Mouse (Mus musculus): Measurements from ENCODE around the gene Snx29. TPM values are rescaled to one million over a fixed set of nuclear protein-coding genes. Genes with fewer than 3 reads are reported as not detected.
A peak's percentile ranks its signal among the peaks of the same experiment; 100 is the strongest.

The Snx29 gene
- polyA plus RNA-seq, 1 experiment from 2014 or later, result 9.5 TPM

DNA sequence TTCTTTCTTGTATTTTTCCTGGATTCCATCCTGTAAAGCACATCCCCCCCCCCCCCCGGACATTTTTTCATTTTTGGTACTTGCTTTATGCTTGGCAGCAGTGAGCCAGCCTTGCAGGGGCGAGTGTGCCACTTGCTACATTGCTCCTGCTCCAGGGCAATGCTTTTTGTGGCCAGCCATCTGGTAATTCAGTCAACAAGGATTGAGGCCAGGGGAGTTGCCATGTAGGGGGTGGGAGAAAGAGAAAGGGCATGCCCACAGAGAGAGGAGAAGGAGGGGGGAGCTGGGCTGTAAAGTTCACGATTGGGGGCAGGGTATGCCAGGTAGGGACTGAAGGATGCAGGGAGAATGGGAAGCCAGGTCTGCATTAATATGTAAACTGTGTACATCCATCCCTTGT, 210.7 kb downstream of the Snx29 start:
- no peak overlapping the region for H3K4me2 ChIP-seq (ENCODE audit: low read depth, severe bottlenecking)
- 70% methylated on average over 3 of the region's 3 CpGs for WGBS
- H3K9me3 ChIP-seq (ENCODE audit: control insufficient read depth, low read length), result no peaks in the 10 kb centered on the region
- peaks cover 8% of the 10 kb centered on the region for H3K4me1 ChIP-seq (ENCODE audit: control insufficient read depth, insufficient read depth, low read length)
- no peak overlapping the region for H3K4me3 ChIP-seq (ENCODE audit: low read depth, low read length)
- no peak overlapping the region for H3K9ac ChIP-seq (ENCODE audit: low read length)
- no peak for ATAC-seq (ENCODE audit: insufficient number of reproducible peaks, low FRiP score, low TSS enrichment, low read depth)
- H3K27ac ChIP-seq (replicated peaks; ENCODE audit: low read depth, low read length), result no peak overlapping the region
- no peak for DNase-seq (ENCODE audit: low spot score)
- no peaks in the 10 kb centered on the region for H3K36me3 ChIP-seq (ENCODE audit: control insufficient read depth, insufficient read depth, low read length)
- H3K27me3 ChIP-seq (ENCODE audit: control insufficient read depth, insufficient read depth, low read length), result no peaks in the 10 kb centered on the region

DNA sequence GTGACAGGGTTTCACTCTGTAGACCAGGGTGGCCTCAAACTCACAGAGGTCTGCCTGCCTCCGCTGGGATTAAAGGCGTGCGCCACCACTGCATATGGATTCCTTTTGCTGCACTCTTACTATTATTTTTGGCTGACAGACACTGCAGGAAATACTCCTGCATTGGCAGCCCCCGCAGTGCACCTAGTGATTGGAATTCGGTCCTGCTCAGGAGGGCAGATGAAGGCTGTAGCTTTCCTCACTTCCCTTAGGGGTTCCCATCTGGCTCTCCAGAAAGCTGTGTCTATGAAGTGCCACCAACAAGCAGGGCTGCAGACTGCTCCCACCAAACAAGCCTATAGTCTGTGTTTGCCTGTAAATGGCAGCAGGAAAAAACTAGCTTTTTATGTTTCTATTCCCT, 215.0 kb downstream of the Snx29 start:
- 55% methylated on average over 5 of the region's 5 CpGs for whole genome bisulfite sequencing
- Histone ChIP-seq H3K27ac (replicated peaks; ENCODE audit: low read depth, low read length) (no peak overlapping the region), H3K4me3 (ENCODE audit: low read depth, low read length) (no peak overlapping the region), H3K4me1 (ENCODE audit: control insufficient read depth, insufficient read depth, low read length) (peaks cover 8% of the 10 kb centered on the region), H3K36me3 (ENCODE audit: control insufficient read depth, insufficient read depth, low read length) (no peaks in the 10 kb centered on the region), H3K9ac (ENCODE audit: low read length) (no peak overlapping the region), H3K27me3 (ENCODE audit: control insufficient read depth, insufficient read depth, low read length) (no peaks in the 10 kb centered on the region), H3K4me2 (ENCODE audit: low read depth, severe bottlenecking) (no peak overlapping the region), H3K9me3 (ENCODE audit: control insufficient read depth, low read length) (no peaks in the 10 kb centered on the region)
- ATAC-seq (ENCODE audit: insufficient number of reproducible peaks, low FRiP score, low TSS enrichment, low read depth) (no peak), DNase-seq (ENCODE audit: low spot score) (no peak)

DNA sequence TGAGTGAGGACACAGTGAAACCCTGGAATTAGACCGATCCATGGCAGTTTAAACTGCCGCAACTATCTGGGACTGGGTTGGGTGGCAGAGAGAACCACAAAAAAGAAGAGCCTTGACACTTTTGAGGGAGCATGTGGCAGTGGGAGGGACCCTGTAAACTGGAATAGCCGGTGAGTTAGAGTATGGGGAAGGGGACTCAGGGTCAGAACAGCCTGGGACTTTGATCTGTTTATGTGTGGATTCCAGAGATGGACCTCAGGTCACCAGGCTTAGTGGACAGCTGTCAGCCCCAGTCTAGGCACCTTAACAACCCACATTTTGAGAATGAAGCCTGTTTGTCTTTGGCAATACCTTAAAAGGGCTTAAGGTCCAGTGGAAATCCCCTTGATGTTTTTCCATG, 215.5 kb downstream of the Snx29 start:
- Histone ChIP-seq H3K9ac (ENCODE audit: low read length) (no peak overlapping the region), H3K36me3 (ENCODE audit: control insufficient read depth, insufficient read depth, low read length) (no peaks in the 10 kb centered on the region), H3K27me3 (ENCODE audit: control insufficient read depth, insufficient read depth, low read length) (no peaks in the 10 kb centered on the region), H3K4me1 (ENCODE audit: control insufficient read depth, insufficient read depth, low read length) (peaks cover 8% of the 10 kb centered on the region), H3K9me3 (ENCODE audit: control insufficient read depth, low read length) (no peaks in the 10 kb centered on the region), H3K4me2 (ENCODE audit: low read depth, severe bottlenecking) (no peak overlapping the region), H3K27ac (replicated peaks; ENCODE audit: low read depth, low read length) (no peak overlapping the region), H3K4me3 (ENCODE audit: low read depth, low read length) (no peak overlapping the region)
- DNase-seq (ENCODE audit: low spot score) (peak; percentile 48), ATAC-seq (ENCODE audit: insufficient number of reproducible peaks, low FRiP score, low TSS enrichment, low read depth) (no peak)
- 40% methylated on average over 3 of the region's 3 CpGs for WGBS

DNA sequence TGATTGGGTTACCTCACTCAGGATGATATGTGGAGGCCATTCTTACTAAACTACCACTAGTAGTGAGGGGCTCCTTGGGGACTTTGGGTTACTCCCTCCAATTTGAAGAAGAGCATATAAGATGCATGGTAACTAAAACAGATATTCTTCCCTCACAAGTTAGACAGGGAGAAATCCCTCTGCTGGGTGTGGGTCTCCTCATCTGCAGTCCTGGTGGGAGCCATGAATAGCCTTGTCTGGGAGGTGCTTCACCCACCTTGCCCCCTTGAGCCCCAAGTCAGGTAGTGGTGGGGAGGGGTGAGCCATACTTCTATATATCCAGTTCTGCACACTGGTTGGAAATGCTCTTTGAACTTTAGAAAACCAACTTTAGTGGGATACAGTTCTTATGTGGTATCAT, 218.3 kb downstream of the Snx29 start:
- H3K27ac ChIP-seq (replicated peaks; ENCODE audit: low read depth, low read length), result no peak overlapping the region
- no peak for ATAC-seq (ENCODE audit: insufficient number of reproducible peaks, low FRiP score, low TSS enrichment, low read depth)
- no peak overlapping the region for H3K4me2 ChIP-seq (ENCODE audit: low read depth, severe bottlenecking)
- H3K4me3 ChIP-seq (ENCODE audit: low read depth, low read length), result no peak overlapping the region
- H3K36me3 ChIP-seq (ENCODE audit: control insufficient read depth, insufficient read depth, low read length), result no peaks in the 10 kb centered on the region
- no peak overlapping the region for H3K9ac ChIP-seq (ENCODE audit: low read length)
- DNase-seq (ENCODE audit: low spot score), result no peak
- no peaks in the 10 kb centered on the region for H3K9me3 ChIP-seq (ENCODE audit: control insufficient read depth, low read length)
- no peaks in the 10 kb centered on the region for H3K27me3 ChIP-seq (ENCODE audit: control insufficient read depth, insufficient read depth, low read length)
- peaks cover 8% of the 10 kb centered on the region for H3K4me1 ChIP-seq (ENCODE audit: control insufficient read depth, insufficient read depth, low read length)

DNA sequence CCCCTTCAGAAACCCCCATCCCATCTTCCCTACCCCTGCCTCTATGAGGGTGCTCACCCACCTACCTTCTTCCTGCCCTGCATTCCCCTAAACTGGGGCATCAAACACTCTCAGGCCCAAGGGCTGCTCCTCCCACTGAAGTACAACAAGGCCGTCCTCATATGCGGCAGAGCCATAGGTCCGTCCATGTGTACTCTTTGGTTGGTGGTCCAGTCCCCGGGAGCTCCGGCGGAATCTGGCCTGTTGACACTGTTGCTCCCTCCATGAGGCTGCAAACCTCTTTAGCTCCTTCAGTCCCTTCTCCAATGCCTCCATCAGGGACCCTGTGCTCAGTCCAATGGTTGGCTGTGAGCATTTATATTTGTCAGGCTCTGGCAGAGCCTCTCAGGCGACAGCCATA, 219.1 kb downstream of the Snx29 start:
- Histone ChIP-seq H3K4me2 (ENCODE audit: low read depth, severe bottlenecking) (no peak overlapping the region), H3K27ac (replicated peaks; ENCODE audit: low read depth, low read length) (no peak overlapping the region), H3K4me1 (ENCODE audit: control insufficient read depth, insufficient read depth, low read length) (peaks cover 8% of the 10 kb centered on the region), H3K27me3 (ENCODE audit: control insufficient read depth, insufficient read depth, low read length) (no peaks in the 10 kb centered on the region), H3K9me3 (ENCODE audit: control insufficient read depth, low read length) (no peaks in the 10 kb centered on the region), H3K36me3 (ENCODE audit: control insufficient read depth, insufficient read depth, low read length) (no peaks in the 10 kb centered on the region), H3K9ac (ENCODE audit: low read length) (no peak overlapping the region), H3K4me3 (ENCODE audit: low read depth, low read length) (no peak overlapping the region)
- DNase-seq (ENCODE audit: low spot score), result no peak
- ATAC-seq (ENCODE audit: insufficient number of reproducible peaks, low FRiP score, low TSS enrichment, low read depth), result no peak
- 89% methylated on average over 7 of the region's 7 CpGs for WGBS

DNA sequence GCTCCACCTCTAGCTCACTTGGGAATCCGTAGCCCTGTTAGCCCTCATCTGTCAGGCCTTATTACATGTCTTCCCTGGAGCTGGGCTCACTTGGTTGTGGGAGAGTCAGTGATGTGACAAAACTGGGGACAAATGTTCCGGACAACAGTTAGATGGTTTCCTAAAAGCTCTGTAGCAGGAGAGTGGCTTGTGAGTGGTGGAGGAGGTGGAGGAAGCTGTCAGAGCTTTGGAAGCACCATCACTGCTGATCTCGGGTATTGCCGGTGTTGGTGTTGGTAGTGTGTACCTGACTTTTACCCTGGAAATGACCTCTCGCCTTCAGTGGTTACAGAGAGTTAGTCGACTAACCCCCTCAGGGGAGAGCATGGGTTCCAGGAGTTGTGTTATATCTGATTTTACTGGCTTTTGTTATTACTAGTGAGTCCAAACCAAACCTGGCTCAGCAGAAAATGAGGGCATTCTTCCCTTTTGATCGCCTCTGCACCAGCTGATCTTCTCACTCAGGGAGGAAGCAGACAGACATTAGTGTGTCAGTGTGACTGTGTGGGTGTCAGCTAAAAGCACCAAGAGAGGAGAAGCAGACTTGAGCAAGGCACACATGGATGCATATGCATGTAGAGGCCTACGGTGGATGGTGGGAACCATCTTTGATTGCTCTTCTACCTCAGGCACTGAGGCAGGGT, 227.5 kb downstream of the Snx29 start:
- Histone ChIP-seq H3K9ac (ENCODE audit: low read length) (no peak overlapping the region), H3K4me2 (ENCODE audit: low read depth, severe bottlenecking) (no peak overlapping the region), H3K9me3 (ENCODE audit: control insufficient read depth, low read length) (no peaks in the 10 kb centered on the region), H3K27ac (replicated peaks; ENCODE audit: low read depth, low read length) (no peak overlapping the region), H3K4me3 (ENCODE audit: low read depth, low read length) (no peak overlapping the region), H3K4me1 (ENCODE audit: control insufficient read depth, insufficient read depth, low read length) (no peaks in the 10 kb centered on the region), H3K36me3 (ENCODE audit: control insufficient read depth, insufficient read depth, low read length) (no peaks in the 10 kb centered on the region), H3K27me3 (ENCODE audit: control insufficient read depth, insufficient read depth, low read length) (no peaks in the 10 kb centered on the region)
- DNase-seq (ENCODE audit: low spot score), result no peak
- 83% methylated on average over 8 of the region's 8 CpGs for WGBS
- ATAC-seq (ENCODE audit: insufficient number of reproducible peaks, low FRiP score, low TSS enrichment, low read depth), result no peak

DNA sequence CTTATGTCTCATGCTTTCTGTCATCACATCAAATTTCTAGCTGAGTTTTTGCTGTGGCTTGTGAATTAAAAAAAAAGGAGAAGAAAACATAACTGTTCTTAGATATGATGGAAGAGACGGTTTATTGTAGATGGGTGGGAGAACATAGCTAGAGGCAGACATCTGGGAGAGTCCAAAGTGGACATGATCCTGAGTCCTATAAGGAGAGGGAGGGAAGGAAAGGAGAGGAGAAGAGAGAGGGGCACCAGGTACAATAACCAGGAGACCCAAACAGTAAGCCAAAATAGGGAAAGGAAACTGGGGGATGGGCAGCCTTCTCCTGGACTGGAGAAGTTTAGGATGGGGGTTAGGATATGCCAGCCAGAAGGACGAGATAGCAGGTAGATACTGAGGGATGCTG, 239.0 kb downstream of the Snx29 start:
- ATAC-seq (ENCODE audit: insufficient number of reproducible peaks, low FRiP score, low TSS enrichment, low read depth) (no peak), DNase-seq (ENCODE audit: low spot score) (no peak)
- WGBS, result 81% methylated on average over 2 of the region's 2 CpGs
- Histone ChIP-seq H3K4me3 (ENCODE audit: low read depth, low read length) (no peak overlapping the region), H3K9me3 (ENCODE audit: control insufficient read depth, low read length) (no peaks in the 10 kb centered on the region), H3K36me3 (ENCODE audit: control insufficient read depth, insufficient read depth, low read length) (no peaks in the 10 kb centered on the region), H3K27ac (replicated peaks; ENCODE audit: low read depth, low read length) (no peak overlapping the region), H3K4me1 (ENCODE audit: control insufficient read depth, insufficient read depth, low read length) (no peaks in the 10 kb centered on the region), H3K9ac (ENCODE audit: low read length) (no peak overlapping the region), H3K27me3 (ENCODE audit: control insufficient read depth, insufficient read depth, low read length) (no peaks in the 10 kb centered on the region), H3K4me2 (ENCODE audit: low read depth, severe bottlenecking) (no peak overlapping the region)

DNA sequence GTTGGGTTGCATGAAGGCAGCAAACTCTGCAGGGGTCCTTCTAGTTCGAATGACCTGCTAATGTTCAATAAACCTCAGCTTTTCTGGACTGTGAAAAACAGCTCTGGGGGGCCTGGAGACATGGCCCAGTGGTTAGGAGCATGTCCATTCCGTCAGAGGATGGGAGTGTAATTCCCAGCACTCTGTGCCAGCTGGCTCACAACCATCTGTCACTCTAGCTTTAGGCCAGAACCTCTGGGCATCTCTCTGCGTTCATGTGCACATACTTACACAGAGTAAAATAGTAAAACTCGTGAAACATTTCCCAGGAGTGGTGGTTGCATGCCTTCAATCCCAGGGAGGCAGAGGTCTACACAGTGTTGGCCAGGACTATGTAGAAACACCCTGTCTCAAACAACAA, 241.1 kb downstream of the Snx29 start:
- Histone ChIP-seq H3K27me3 (ENCODE audit: control insufficient read depth, insufficient read depth, low read length) (no peaks in the 10 kb centered on the region), H3K9me3 (ENCODE audit: control insufficient read depth, low read length) (no peaks in the 10 kb centered on the region), H3K4me1 (ENCODE audit: control insufficient read depth, insufficient read depth, low read length) (no peaks in the 10 kb centered on the region), H3K27ac (replicated peaks; ENCODE audit: low read depth, low read length) (no peak overlapping the region), H3K36me3 (ENCODE audit: control insufficient read depth, insufficient read depth, low read length) (no peaks in the 10 kb centered on the region), H3K9ac (ENCODE audit: low read length) (no peak overlapping the region), H3K4me2 (ENCODE audit: low read depth, severe bottlenecking) (no peak overlapping the region), H3K4me3 (ENCODE audit: low read depth, low read length) (no peak overlapping the region)
- ATAC-seq (ENCODE audit: insufficient number of reproducible peaks, low FRiP score, low TSS enrichment, low read depth), result no peak
- no peak for DNase-seq (ENCODE audit: low spot score)
- WGBS, result 71% methylated on average over 4 of the region's 4 CpGs

DNA sequence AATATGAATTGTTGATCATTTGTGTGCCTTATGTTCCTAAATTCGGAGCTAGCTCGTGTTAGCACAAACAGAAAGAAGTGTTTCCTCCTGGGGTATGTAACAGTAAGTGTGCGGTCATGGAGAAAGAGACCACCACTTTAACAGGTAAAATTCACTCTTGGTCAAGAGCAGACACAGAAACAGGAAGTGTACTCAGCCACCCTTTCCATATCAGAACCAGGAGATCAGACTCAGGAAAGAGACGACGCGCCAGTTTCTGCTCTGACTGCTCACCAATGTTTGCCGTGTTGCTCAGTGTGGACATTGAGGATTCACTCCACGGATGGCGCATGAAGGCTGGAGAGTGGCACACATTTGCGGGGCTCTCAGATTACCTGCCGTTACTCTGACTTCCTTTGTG, 242.4 kb downstream of the Snx29 start:
- Histone ChIP-seq H3K4me2 (ENCODE audit: low read depth, severe bottlenecking) (no peak overlapping the region), H3K4me1 (ENCODE audit: control insufficient read depth, insufficient read depth, low read length) (no peaks in the 10 kb centered on the region), H3K9me3 (ENCODE audit: control insufficient read depth, low read length) (no peaks in the 10 kb centered on the region), H3K27me3 (ENCODE audit: control insufficient read depth, insufficient read depth, low read length) (no peaks in the 10 kb centered on the region), H3K4me3 (ENCODE audit: low read depth, low read length) (no peak overlapping the region), H3K27ac (replicated peaks; ENCODE audit: low read depth, low read length) (no peak overlapping the region), H3K9ac (ENCODE audit: low read length) (no peak overlapping the region), H3K36me3 (ENCODE audit: control insufficient read depth, insufficient read depth, low read length) (no peaks in the 10 kb centered on the region)
- ATAC-seq (ENCODE audit: insufficient number of reproducible peaks, low FRiP score, low TSS enrichment, low read depth) (no peak), DNase-seq (ENCODE audit: low spot score) (no peak)
- 84% methylated on average over 11 of the region's 11 CpGs for WGBS

Measured in limb, embryonic 11.5 days (tissue).